Mouse (Mus musculus) ovary, postnatal 14 days (tissue): Measurements from ENCODE around the gene Gm20517.
"Not testable (repeated sequence)": the region's sequence is repeated elsewhere in the genome, so short reads cannot be mapped to it uniquely, and the experiment has no call there.

ENCODE experiments used
- DNase-seq: peaks from one replicate; pipeline ENCODE4 v3.0.0; 2022; ENCODE audit warnings: low spot score

Gm20517 gene

GRCm38 (mm10) chr17:47596839-47597164 is 14.6 kb upstream of the Gm20517 start:
- DNase-seq = no peak

- no peak for DNase-seq
Measured at GRCm38 (mm10) chr17:47597261-47597660, 14.1 kb upstream of the Gm20517 start.

- peak; percentile 42 for DNase-seq
Measured at GRCm38 (mm10) chr17:47597838-47598579, 13.4 kb upstream of the Gm20517 start.

GRCm38 (mm10) chr17:47598580-47599304 is 12.6 kb upstream of the Gm20517 start:
- DNase-seq = not testable (repeated sequence)

GRCm38 (mm10) chr17:47599511-47600297 is 11.7 kb upstream of the Gm20517 start:
- DNase-seq = no peak

- no peak for DNase-seq
Measured at GRCm38 (mm10) chr17:47600601-47601388, 10.6 kb upstream of the Gm20517 start.

- no peak for DNase-seq
Measured at GRCm38 (mm10) chr17:47601389-47601755, 10.0 kb upstream of the Gm20517 start.

- no peak for DNase-seq
Measured at GRCm38 (mm10) chr17:47602289-47602688, 9.1 kb upstream of the Gm20517 start.

- DNase-seq = no peak
Measured at GRCm38 (mm10) chr17:47606220-47606619, 5.2 kb upstream of the Gm20517 start.

GRCm38 (mm10) chr17:47609182-47609581 is 2.2 kb upstream of the Gm20517 start:
- no peak for DNase-seq

- no peak for DNase-seq
Measured at GRCm38 (mm10) chr17:47611661-47611982, 233 bp downstream of the Gm20517 start.

- no peak for DNase-seq
Measured at GRCm38 (mm10) chr17:47614018-47614417, 2.6 kb downstream of the Gm20517 start.

- no peak for DNase-seq
Measured at GRCm38 (mm10) chr17:47616119-47616518, 4.7 kb downstream of the Gm20517 start.

- no peak for DNase-seq
Measured at GRCm38 (mm10) chr17:47616652-47617051, 5.3 kb downstream of the Gm20517 start.

- DNase-seq = no peak
Measured at GRCm38 (mm10) chr17:47617605-47618307, 6.4 kb downstream of the Gm20517 start.

GRCm38 (mm10) chr17:47618556-47619311 is 7.3 kb downstream of the Gm20517 start:
- DNase-seq = no peak

- no peak for DNase-seq
Measured at GRCm38 (mm10) chr17:47622912-47623554, 11.6 kb downstream of the Gm20517 start.

- DNase-seq = not testable (repeated sequence)
Measured at GRCm38 (mm10) chr17:47624572-47624971, 13.2 kb downstream of the Gm20517 start.

- no peak for DNase-seq
Measured at GRCm38 (mm10) chr17:47625088-47625487, 13.7 kb downstream of the Gm20517 start.

- no peak for DNase-seq
Measured at GRCm38 (mm10) chr17:47626031-47626430, 14.6 kb downstream of the Gm20517 start.
